Mouse (Mus musculus) cerebellum, adult 2 months (tissue): ENCODE measurements around the gene Jpt2. TPM values are rescaled to one million over a fixed set of nuclear protein-coding genes. Genes with fewer than 3 reads are reported as not detected.

Source experiments
- DNase-seq, 2 experiments: peaks; one replicate each; pipeline ENCODE4 v3.0.0; 2021
- H3K27ac ChIP-seq: fragments of 200-500 bp; 2 replicates; pipeline ENCODE4 v1.5.1; 2012; ENCODE audit warnings: low read length, control low read depth, inconsistent platforms; ENCODE audit not compliant: insufficient read depth
- H3K27me3 ChIP-seq: fragments of 200-500 bp; 2 replicates; pipeline ENCODE4 v1.6.1; 2012; ENCODE audit warnings: inconsistent platforms, mild to moderate bottlenecking, low read length, moderate library complexity; ENCODE audit not compliant: control insufficient read depth, insufficient read depth
- H3K4me1 ChIP-seq: fragments of 200-500 bp; 2 replicates; pipeline ENCODE4 v1.6.1; 2011; ENCODE audit warnings: low read length; ENCODE audit not compliant: control insufficient read depth, insufficient read depth
- H3K4me3 ChIP-seq: fragments of 200-500 bp; replicated peaks from 2 replicates; pipeline ENCODE3; 2011; ENCODE audit warnings: mild to moderate bottlenecking, low read depth, low read length, control low read depth; ENCODE audit not compliant: insufficient read depth
- CTCF ChIP-seq: fragments of 200-500 bp; IDR thresholded peaks from 2 replicates; pipeline ENCODE4 v1.5.1; 2011; ENCODE audit warnings: low read depth, mild to moderate bottlenecking, control low read depth, low read length, moderate library complexity, borderline replicate concordance; ENCODE audit not compliant: insufficient read depth
- POLR2A ChIP-seq: fragments of 200-500 bp; IDR thresholded peaks from 2 replicates; pipeline ENCODE4 v1.6.1; 2011; ENCODE audit warnings: low read length, control low read depth, borderline replicate concordance; ENCODE audit not compliant: insufficient read depth
- WGBS: fragments of 180-500 bp; shearing (Covaris S2); methylation state at CpG from one replicate; pipeline ENCODE4 v1.1.7; 2018; 5-methylcytosine and 5-hydroxymethylcytosine counted together
- polyA plus RNA-seq: library from polyadenylated mRNA; depleted of rRNA; stranded (reverse); fragments of >200 nt; gene quantifications from 2 replicates; pipeline ENCODE4 v1.2.3, GENCODE M21; 2012; rRNA removed

The Jpt2 gene
- polyA plus RNA-seq = 10.6 and 12.3 TPM in 2 replicates

GRCm38 (mm10) chr17:24960135-24960851 is at the start of gene Jpt2:
TSS of gene Jpt2 (minus strand) at chr17:24960689.
- Histone ChIP-seq H3K27ac (no peak within 1 kb of the TSS), H3K4me1 (no peaks in the 10 kb centered on the region), H3K27me3 (no peaks in the 10 kb centered on the region), H3K4me3 (peak within 1 kb of the TSS; percentile 72)
- peak; percentile 98 to 99 for DNase-seq
- under 1% methylated on average over 59 of the region's 59 CpGs for WGBS
- TF ChIP-seq CTCF = no peak
- TF ChIP-seq POLR2A = no peak

GRCm38 (mm10) chr17:25007480-25007879 is 47.0 kb upstream of the Jpt2 start:
- H3K27me3 ChIP-seq = no peaks in the 10 kb centered on the region
- DNase-seq = no peak
- H3K4me3 ChIP-seq = no peak overlapping the region
- no peaks in the 10 kb centered on the region for H3K4me1 ChIP-seq
- TF ChIP-seq CTCF (no peak), POLR2A (no peak)
- H3K27ac ChIP-seq = no peak overlapping the region

GRCm38 (mm10) chr17:25005102-25005501 is 44.6 kb upstream of the Jpt2 start:
- no peaks in the 10 kb centered on the region for H3K27me3 ChIP-seq
- 96% methylated on average over 3 of the region's 3 CpGs for WGBS
- H3K4me1 ChIP-seq = no peaks in the 10 kb centered on the region
- TF ChIP-seq CTCF = no peak
- no peak for TF ChIP-seq POLR2A
- no peak overlapping the region for H3K27ac ChIP-seq
- no peak for DNase-seq
- H3K4me3 ChIP-seq = no peak overlapping the region

GRCm38 (mm10) chr17:24994721-24995120 is 34.2 kb upstream of the Jpt2 start:
- no peak overlapping the region for H3K4me3 ChIP-seq
- H3K4me1 ChIP-seq = peaks cover 4% of the 10 kb centered on the region; the same call in 1 of the 2 replicates
- 48% methylated on average over 6 of the region's 6 CpGs for WGBS
- TF ChIP-seq POLR2A (no peak), CTCF (no peak)
- DNase-seq = peak; percentile 21 to 50
- H3K27me3 ChIP-seq = no peaks in the 10 kb centered on the region
- no peak overlapping the region for H3K27ac ChIP-seq

GRCm38 (mm10) chr17:24987221-24987620 is 26.7 kb upstream of the Jpt2 start:
- Histone ChIP-seq H3K27ac (no peak overlapping the region), H3K4me1 (no peaks in the 10 kb centered on the region), H3K4me3 (no peak overlapping the region), H3K27me3 (no peaks in the 10 kb centered on the region)
- no peak for DNase-seq
- TF ChIP-seq CTCF (no peak), POLR2A (no peak)
- 94% methylated on average over 6 of the region's 6 CpGs for WGBS

GRCm38 (mm10) chr17:24960852-24961715 is 595 bp upstream of the Jpt2 start:
- H3K4me3 ChIP-seq = peak overlapping the region; percentile 50
- DNase-seq = no peak
- H3K27ac ChIP-seq = no peak overlapping the region
- H3K27me3 ChIP-seq = no peaks in the 10 kb centered on the region
- 15% methylated on average over 21 of the region's 21 CpGs for WGBS
- H3K4me1 ChIP-seq = no peaks in the 10 kb centered on the region
- TF ChIP-seq POLR2A = peak; percentile 35; the same call in 1 of the 2 replicates
- TF ChIP-seq CTCF = no peak

GRCm38 (mm10) chr17:24959371-24959770 is 1.1 kb downstream of the Jpt2 start:
- WGBS = 27% methylated on average over 8 of the region's 8 CpGs

More at GRCm38 (mm10) chr17:24959371-24959770, 1.1 kb downstream of the Jpt2 start:
- H3K27me3 ChIP-seq = no peaks in the 10 kb centered on the region
- H3K4me1 ChIP-seq = no peaks in the 10 kb centered on the region
- TF ChIP-seq POLR2A (no peak), CTCF (no peak)
- H3K4me3 ChIP-seq = no peak overlapping the region
- no peak for DNase-seq
- no peak overlapping the region for H3K27ac ChIP-seq
